Mouse (Mus musculus) lung, adult 2 months (tissue): ENCODE data around the gene Smtnl2.

Experiments used
- CTCF ChIP-seq: fragments of 200-500 bp; IDR thresholded peaks from 2 replicates; pipeline ENCODE4 v1.5.1; 2011; ENCODE audit warnings: mild to moderate bottlenecking, low read length, control low read depth; ENCODE audit not compliant: insufficient read depth
- POLR2A ChIP-seq: fragments of 200-500 bp; IDR thresholded peaks from 2 replicates; pipeline ENCODE4 v1.6.1; 2011; ENCODE audit warnings: low read depth, mild to moderate bottlenecking, control low read depth, low read length, borderline replicate concordance; ENCODE audit errors: extremely low read depth

GRCm38 (mm10) chr11:72397072-72397471 lies 14.4 kb downstream of the Smtnl2 start:
- no peak for TF ChIP-seq CTCF
- TF ChIP-seq POLR2A = no peak
